In genomic region chr6:92025252-92025651, GRCm38 (mm10) we compare ENCODE assay signal across 32 mouse cellular contexts. TPM values are rescaled to one million over a fixed set of nuclear protein-coding genes. Genes with fewer than 3 reads are reported as not detected.
"Had no signal": no experiment of that assay in that cellular context is flagged by ENCODE, and none has a peak within 500 bp of the region (broad histone marks: within the 10 kb centered on the region; RNA-seq: fewer than 3 reads in every experiment).

No protein-coding gene starts in this region.

- H3K4me3 ChIP-seq: heart, embryonic 13.5 days; heart, embryonic 15.5 days; hindbrain, embryonic 10.5 days; hindbrain, embryonic 12.5 days; hindbrain, embryonic 13.5 days; hindbrain, embryonic 15.5 days; intestine, embryonic 15.5 days; kidney, embryonic 15.5 days; layer of hippocampus, adult 2 months; left cerebral cortex, adult 2 months had no signal

- H3K27ac ChIP-seq: heart, embryonic 13.5 days; heart, embryonic 15.5 days; hindbrain, embryonic 10.5 days; hindbrain, embryonic 12.5 days; hindbrain, embryonic 13.5 days; hindbrain, embryonic 14.5 days; hindbrain, embryonic 15.5 days; intestine, embryonic 15.5 days; kidney, embryonic 15.5 days; kidney, postnatal 0 days; layer of hippocampus, adult 2 months; left cerebral cortex, adult 2 months had no signal

- H3K9ac ChIP-seq: heart, embryonic 13.5 days; heart, embryonic 15.5 days; hindbrain, embryonic 12.5 days; hindbrain, embryonic 13.5 days; hindbrain, embryonic 14.5 days; hindbrain, embryonic 15.5 days; intestine, embryonic 15.5 days; kidney, embryonic 15.5 days had no signal

- H3K9me3 ChIP-seq: heart, embryonic 13.5 days; heart, embryonic 15.5 days; hindbrain, embryonic 10.5 days; hindbrain, embryonic 12.5 days; hindbrain, embryonic 13.5 days; hindbrain, embryonic 15.5 days; intestine, embryonic 15.5 days; kidney, embryonic 15.5 days had no signal

- DNase-seq: heart, postnatal 10 days; heart, postnatal 14 days; heart, postnatal 36 days; heart, postnatal 4 days; kidney, adult 11 months; kidney, adult 18-20 months; kidney, adult 2 months; kidney, adult 8-10 months; kidney, adult 9 months; kidney, postnatal 10 days; kidney, postnatal 14 days; kidney, postnatal 25 days; kidney, postnatal 36 days; kidney, postnatal 4 days; layer of hippocampus, adult 9-11 months; layer of hippocampus, postnatal 36 days had no signal

- H3K4me1 ChIP-seq: hindbrain, embryonic 12.5 days; hindbrain, embryonic 13.5 days; hindbrain, embryonic 15.5 days; intestine, embryonic 15.5 days had no signal

- H3K27me3 ChIP-seq: heart, embryonic 13.5 days; heart, embryonic 15.5 days; hindbrain, embryonic 12.5 days; hindbrain, embryonic 13.5 days; hindbrain, embryonic 15.5 days; intestine, embryonic 15.5 days; kidney, embryonic 15.5 days had no signal

- H3K4me2 ChIP-seq: heart, embryonic 13.5 days; heart, embryonic 15.5 days; hindbrain, embryonic 12.5 days; hindbrain, embryonic 13.5 days; hindbrain, embryonic 14.5 days; hindbrain, embryonic 15.5 days; intestine, embryonic 15.5 days; kidney, embryonic 15.5 days had no signal

- H3K36me3 ChIP-seq: heart, embryonic 13.5 days; heart, embryonic 15.5 days; hindbrain, embryonic 10.5 days; hindbrain, embryonic 12.5 days; hindbrain, embryonic 13.5 days; hindbrain, embryonic 15.5 days; intestine, embryonic 15.5 days; kidney, embryonic 15.5 days had no signal

- ATAC-seq: hindbrain, embryonic 16.5 days; inflammation-experienced regulatory T-cells, adult 6 months; intestine, embryonic 15.5 days; intestine, embryonic 16.5 days; intestine, postnatal 0 days had no signal

RNA-seq across cellular contexts. Expression of gene Fgd5, which starts 46.6 kb away (rescaled TPM):
- polyA plus RNA-seq: inflammation-experienced regulatory T-cells, adult 6 months had no signal
